Mouse (Mus musculus): ENCODE measurements at regions not wholly inside any gene's neighbourhood (a gene's known extent, or its start where the extent isn't known, plus 50 kb on each side); places are given as distances from the start of the nearest gene placed in this dataset.

- no peak for TF ChIP-seq CTCF (IDR thresholded peaks at IDR 0.05; ENCODE audit: control insufficient read depth, insufficient read depth, insufficient read length)
- TF ChIP-seq USF1 (IDR thresholded peaks at IDR 0.05; ENCODE audit: low read depth) = no peak
- TF ChIP-seq MAX (IDR thresholded peaks at IDR 0.05) = no peak
These were observed 85.4 kb upstream of the Irx5 start for GRCm38 (mm10) chr8:92272073-92272472.

Measured in C2C12 (cell line).